Mouse (Mus musculus) MEL (cell line): ENCODE measurements at regions not wholly inside any gene's neighbourhood (a gene's known extent, or its start where the extent isn't known, plus 50 kb on each side); places are given as distances from the start of the nearest gene placed in this dataset.

Experiments
- DNase-seq: peaks from one replicate; pipeline ENCODE4 v3.0.0; 2011; ENCODE audit warnings: low read depth, low spot score
- H3K27ac ChIP-seq: 2 replicates; pipeline ENCODE4 v1.5.1; 2012; ENCODE audit warnings: low read depth, mild to moderate bottlenecking, control low read depth, low read length, moderate library complexity; ENCODE audit not compliant: control insufficient read depth
- H3K27me3 ChIP-seq, 2 experiments: fragments of 150-350 bp in 1 of 2; sonication (generic) in 1 of 2; 2 replicates each; pipeline ENCODE4 v1.6.1; 2012; ENCODE audit warnings: low read length in 2 of 2, mild to moderate bottlenecking in 2 of 2, improper control_type of control experiment in 1 of 2, moderate library complexity in 1 of 2; ENCODE audit not compliant: insufficient read depth in 2 of 2, control insufficient read depth in 1 of 2
- H3K36me3 ChIP-seq, 2 experiments: 2 replicates each; pipeline ENCODE4 v1.6.1; 2012 to 2014; ENCODE audit warnings: low read length in 2 of 2, improper control_type of control experiment in 1 of 2, inconsistent platforms in 1 of 2, mild to moderate bottlenecking in 1 of 2; ENCODE audit not compliant: insufficient read depth in 2 of 2, control insufficient read depth in 1 of 2
- H3K4me1 ChIP-seq, 2 experiments: fragments of 150-350 bp in 1 of 2; sonication (generic) in 1 of 2; 2 replicates each; pipeline ENCODE4 v1.6.1; 2012; ENCODE audit warnings: low read length in 2 of 2, improper control_type of control experiment in 1 of 2, mild to moderate bottlenecking in 1 of 2; ENCODE audit not compliant: insufficient read depth in 2 of 2, control insufficient read depth in 1 of 2
- H3K4me3 ChIP-seq, 2 experiments: fragments of 150-350 bp in 1 of 2; sonication (generic) in 1 of 2; 2 replicates each; pipeline ENCODE4 v1.5.1; 2012; ENCODE audit warnings: low read depth in 2 of 2, low read length in 2 of 2, mild to moderate bottlenecking in 2 of 2, moderate library complexity in 2 of 2, control low read depth in 1 of 2, improper control_type of control experiment in 1 of 2; ENCODE audit not compliant: control insufficient read depth in 1 of 2, insufficient read depth in 1 of 2
- H3K79me2 ChIP-seq: 2 replicates; pipeline ENCODE4 v1.6.1; 2012; ENCODE audit warnings: mild to moderate bottlenecking, low read length, moderate library complexity; ENCODE audit not compliant: control insufficient read depth, poor library complexity, insufficient read depth
- H3K9ac ChIP-seq: 2 replicates; pipeline ENCODE4 v1.6.1; 2012; ENCODE audit warnings: low read depth, mild to moderate bottlenecking, control low read depth, low read length, moderate library complexity; ENCODE audit not compliant: control insufficient read depth, poor library complexity, severe bottlenecking
- H3K9me3 ChIP-seq: fragments of 150-350 bp; sonication (generic); replicated peaks from 2 replicates; pipeline ENCODE4 v1.6.1; 2012; ENCODE audit warnings: mild to moderate bottlenecking, low read length, improper control_type of control experiment, moderate library complexity; ENCODE audit not compliant: insufficient read depth
- BHLHE40 ChIP-seq: IDR thresholded peaks from 2 replicates; pipeline ENCODE4 v1.6.1; 2012; ENCODE audit warnings: low read depth, mild to moderate bottlenecking, inconsistent platforms, low read length, improper control_type of control experiment, borderline replicate concordance
- CHD1 ChIP-seq: IDR thresholded peaks from 2 replicates; pipeline ENCODE4 v1.6.1; 2012; ENCODE audit warnings: low read depth, mild to moderate bottlenecking, inconsistent platforms, low read length, improper control_type of control experiment
- CHD2 ChIP-seq: IDR thresholded peaks from 2 replicates; pipeline ENCODE4 v1.6.1; 2011; ENCODE audit warnings: low read length, improper control_type of control experiment
- CTCF ChIP-seq, 3 experiments: IDR thresholded peaks in 2 of 3; conservative IDR thresholded peaks in 1 of 3; 2 replicates each; pipeline ENCODE4 v1.5.1; 2011 to 2012; ENCODE audit warnings: low read length in 3 of 3, low read depth in 2 of 3, mild to moderate bottlenecking in 2 of 3, improper control_type of control experiment in 1 of 3, inconsistent platforms in 1 of 3, mixed read lengths in 1 of 3, moderate library complexity in 1 of 3; ENCODE audit not compliant: control insufficient read depth in 1 of 3, insufficient read depth in 1 of 3, poor library complexity in 1 of 3, severe bottlenecking in 1 of 3
- E2F4 ChIP-seq: IDR thresholded peaks from 2 replicates; pipeline ENCODE4 v1.6.1; 2011; ENCODE audit warnings: low read depth, low read length, improper control_type of control experiment, borderline replicate concordance
- ELF1 ChIP-seq: IDR thresholded peaks from 2 replicates; pipeline ENCODE4 v1.6.1; 2014; ENCODE audit warnings: low read depth, mild to moderate bottlenecking, inconsistent platforms, low read length, improper control_type of control experiment, moderate library complexity
- EP300 ChIP-seq, 2 experiments: IDR thresholded peaks; 2 replicates each; pipeline ENCODE4 v1.6.1; 2011; ENCODE audit warnings: improper control_type of control experiment in 2 of 2, low read length in 2 of 2, low read depth in 1 of 2, mild to moderate bottlenecking in 1 of 2
- ETS1 ChIP-seq: IDR thresholded peaks from 2 replicates; pipeline ENCODE4 v1.6.1; 2012; ENCODE audit warnings: low read depth, mild to moderate bottlenecking, inconsistent platforms, low read length, improper control_type of control experiment, moderate library complexity
- GABPA ChIP-seq: IDR thresholded peaks from 2 replicates; pipeline ENCODE4 v1.6.1; 2012; ENCODE audit warnings: low read depth, mild to moderate bottlenecking, inconsistent platforms, low read length, improper control_type of control experiment, moderate library complexity
- JUND ChIP-seq: IDR thresholded peaks from 2 replicates; pipeline ENCODE4 v1.6.1; 2011; ENCODE audit warnings: low read depth, mild to moderate bottlenecking, improper control_type of control experiment, low read length
- KAT2A ChIP-seq: conservative IDR thresholded peaks from 2 replicates; pipeline ENCODE4 v1.6.1; 2012; ENCODE audit warnings: low read depth, low read length, improper control_type of control experiment, inconsistent platforms
- MAX ChIP-seq: IDR thresholded peaks from 2 replicates; pipeline ENCODE4 v1.6.1; 2011; ENCODE audit warnings: low read length, improper control_type of control experiment
- MAZ ChIP-seq: IDR thresholded peaks from 2 replicates; pipeline ENCODE4 v1.6.1; 2012; ENCODE audit warnings: low read depth, mild to moderate bottlenecking, inconsistent platforms, low read length, improper control_type of control experiment
- MEF2A ChIP-seq: IDR thresholded peaks from 2 replicates; pipeline ENCODE4 v1.6.1; 2014; ENCODE audit warnings: low read depth, mild to moderate bottlenecking, inconsistent platforms, low read length, improper control_type of control experiment; ENCODE audit not compliant: poor library complexity, insufficient replicate concordance, severe bottlenecking; ENCODE audit errors: extremely low read depth
- MYC ChIP-seq: IDR thresholded peaks from 2 replicates; pipeline ENCODE4 v1.6.1; 2011; ENCODE audit warnings: low read depth, mild to moderate bottlenecking, low read length, improper control_type of control experiment, moderate library complexity
- NELFE ChIP-seq: IDR thresholded peaks from 2 replicates; pipeline ENCODE4 v1.6.1; 2011; ENCODE audit warnings: low read depth, low read length, improper control_type of control experiment
- NRF1 ChIP-seq: IDR thresholded peaks from 2 replicates; pipeline ENCODE4 v1.6.1; 2014; ENCODE audit warnings: low read depth, mild to moderate bottlenecking, inconsistent platforms, low read length, improper control_type of control experiment, moderate library complexity; ENCODE audit not compliant: poor library complexity, insufficient read depth, severe bottlenecking
- POLR2A ChIP-seq, 2 experiments: IDR thresholded peaks; 2 replicates each; pipeline ENCODE4 v1.6.1; 2011 to 2012; ENCODE audit warnings: low read length in 2 of 2, mild to moderate bottlenecking in 2 of 2, control low read depth in 1 of 2, improper control_type of control experiment in 1 of 2, low read depth in 1 of 2, moderate library complexity in 1 of 2; ENCODE audit not compliant: control insufficient read depth in 1 of 2, insufficient read depth in 1 of 2, poor library complexity in 1 of 2
- SIN3A ChIP-seq: IDR thresholded peaks from 2 replicates; pipeline ENCODE4 v1.6.1; 2012; ENCODE audit warnings: low read length, improper control_type of control experiment, inconsistent platforms
- SMC3 ChIP-seq: IDR thresholded peaks from 2 replicates; pipeline ENCODE4 v1.6.1; 2011; ENCODE audit warnings: low read depth, low read length, improper control_type of control experiment
- TAL1 ChIP-seq: IDR thresholded peaks from 2 replicates; pipeline ENCODE4 v1.6.1; 2012; ENCODE audit warnings: mild to moderate bottlenecking, inconsistent platforms, low read length, moderate library complexity, mixed read lengths
- TBP ChIP-seq: IDR thresholded peaks from 2 replicates; pipeline ENCODE4 v1.8.0; 2011; ENCODE audit warnings: low read depth, low read length, improper control_type of control experiment
- TCF12 ChIP-seq: IDR thresholded peaks from 2 replicates; pipeline ENCODE4 v1.6.1; 2014; ENCODE audit warnings: low read depth, mild to moderate bottlenecking, inconsistent platforms, low read length, improper control_type of control experiment, moderate library complexity
- USF1 ChIP-seq: IDR thresholded peaks from 2 replicates; pipeline ENCODE4 v1.6.1; 2014; ENCODE audit warnings: low read depth, mild to moderate bottlenecking, inconsistent platforms, low read length, improper control_type of control experiment, moderate library complexity
- ZKSCAN1 ChIP-seq: IDR thresholded peaks from 2 replicates; pipeline ENCODE4 v1.6.1; 2012; ENCODE audit warnings: low read depth, mild to moderate bottlenecking, inconsistent platforms, low read length, improper control_type of control experiment, moderate library complexity
- ZNF384 ChIP-seq: IDR thresholded peaks from 2 replicates; pipeline ENCODE4 v1.6.1; 2012; ENCODE audit warnings: low read depth, mild to moderate bottlenecking, inconsistent platforms, low read length, improper control_type of control experiment

GRCm38 (mm10) chr7:67461333-67462255 is 88.9 kb upstream of the Mef2a start (continued):
- TF ChIP-seq MEF2A (no peak), ELF1 (no peak), BHLHE40 (peak; percentile 69; the same call in 1 of the 2 replicates), ETS1 (0 out of 2 replicates have a peak, but pooled peaks have one; percentile 28), GABPA (no peak), ZNF384 (no peak), NELFE (no peak), EP300 (IDR thresholded peaks at IDR 0.05; ENCODE audit: low read depth in 1 of 2, low read length in 2 of 2) (peak in 1 of 2 experiments; percentile 19; a peak in 1 of 4 replicates), USF1 (no peak), MAX (peak; percentile 82), SMC3 (no peak), NRF1 (no peak), TBP (no peak), ZKSCAN1 (no peak)

GRCm38 (mm10) chr7:67459810-67460209 is 87.2 kb upstream of the Mef2a start:
- Histone ChIP-seq H3K4me3 (peak overlapping the region in 1 of 2 experiments; percentile 13; a peak in 2 of 4 replicates), H3K9ac (peak overlapping the region; percentile 14; the same call in 1 of the 2 replicates), H3K4me1 (peaks cover 4 to 45% of the 10 kb centered on the region in 2 experiments), H3K36me3 (peaks cover 0 to 39% of the 10 kb centered on the region in 2 experiments; a peak in 2 of 4 replicates), H3K27ac (peak overlapping the region; percentile 33), H3K27me3 (no peaks in the 10 kb centered on the region), H3K79me2 (no peaks in the 10 kb centered on the region), H3K9me3 (no peaks in the 10 kb centered on the region)
- peak; percentile 61 for DNase-seq
- peak; percentile 35; the same call in 1 of the 2 replicates for TF ChIP-seq TAL1
- no peak for TF ChIP-seq POLR2A (IDR thresholded peaks at IDR 0.05; ENCODE audit: control insufficient read depth in 1 of 2, insufficient read depth in 1 of 2, low read depth in 1 of 2, low read length in 2 of 2, poor library complexity in 1 of 2)

- H3K9ac ChIP-seq, result no peak overlapping the region
- peak; percentile 49 for DNase-seq
- no peaks in the 10 kb centered on the region for H3K79me2 ChIP-seq
- H3K9me3 ChIP-seq, result no peaks in the 10 kb centered on the region
- peaks cover 4 to 43% of the 10 kb centered on the region in 2 experiments for H3K4me1 ChIP-seq
- peak overlapping the region; percentile 33 for H3K27ac ChIP-seq
- H3K36me3 ChIP-seq, result peaks cover 0 to 38% of the 10 kb centered on the region in 2 experiments; a peak in 2 of 4 replicates
- no peak for TF ChIP-seq ETS1
- no peak for TF ChIP-seq ZNF384
- no peak for TF ChIP-seq POLR2A (IDR thresholded peaks at IDR 0.05; ENCODE audit: control insufficient read depth in 1 of 2, insufficient read depth in 1 of 2, low read depth in 1 of 2, low read length in 2 of 2, poor library complexity in 1 of 2)
- TF ChIP-seq JUND, result peak; percentile 97
- TF ChIP-seq SIN3A, result no peak
- TF ChIP-seq CTCF (IDR thresholded peaks at IDR 0.05 in 2 of 3, conservative IDR thresholded peaks at IDR 0.05 in 1 of 3; ENCODE audit: control insufficient read depth in 1 of 3, insufficient read depth in 1 of 3, low read depth in 2 of 3, low read length in 3 of 3, poor library complexity in 1 of 3, severe bottlenecking in 1 of 3), result no peak
- TF ChIP-seq CHD1, result no peak
- no peak for TF ChIP-seq TCF12
- TF ChIP-seq CHD2, result no peak
- TF ChIP-seq NELFE, result no peak
- no peak for TF ChIP-seq MAZ
- no peak for TF ChIP-seq MYC
- no peak for TF ChIP-seq E2F4
- TF ChIP-seq KAT2A, result no peak
- peak; percentile 61 for TF ChIP-seq NRF1
- no peaks in the 10 kb centered on the region for H3K27me3 ChIP-seq
- peak overlapping the region in 1 of 2 experiments; percentile 13; a peak in 2 of 4 replicates for H3K4me3 ChIP-seq
Measured at GRCm38 (mm10) chr7:67459209-67459608, 86.6 kb upstream of the Mef2a start.
